Mouse (Mus musculus) stomach, embryonic 14.5 days (tissue): ENCODE data around the gene Il18r1. TPM values are rescaled to one million over a fixed set of nuclear protein-coding genes. Genes with fewer than 3 reads are reported as not detected.

Experiments
- ATAC-seq: fragments of 200-750 bp; cut with Nextera tagmentation; 2 replicates; pipeline ENCODE4 v1.8.0; 2017; ENCODE audit warnings: low read depth, moderate TSS enrichment; ENCODE audit not compliant: insufficient number of reproducible peaks, insufficient read depth, low FRiP score
- H3K27ac ChIP-seq: fragments of 300-500 bp; sonication (generic); 2 replicates; pipeline ENCODE4 v1.5.1; 2014; ENCODE audit warnings: mild to moderate bottlenecking, low read length, moderate library complexity, mixed read lengths
- H3K27me3 ChIP-seq: fragments of 300-500 bp; sonication (generic); 2 replicates; pipeline ENCODE4 v1.6.1; 2014; ENCODE audit warnings: low read length, control low read depth, mixed read lengths; ENCODE audit not compliant: control insufficient read depth, insufficient read depth
- H3K36me3 ChIP-seq: fragments of 300-500 bp; sonication (generic); 2 replicates; pipeline ENCODE4 v1.6.1; 2014; ENCODE audit warnings: mild to moderate bottlenecking, control low read depth, low read length, moderate library complexity, mixed read lengths; ENCODE audit not compliant: control insufficient read depth, insufficient read depth
- H3K4me1 ChIP-seq: fragments of 300-500 bp; sonication (generic); 2 replicates; pipeline ENCODE4 v1.6.1; 2014; ENCODE audit warnings: low read length, control low read depth, mixed read lengths; ENCODE audit not compliant: control insufficient read depth, insufficient read depth
- H3K4me2 ChIP-seq: fragments of 300-500 bp; sonication (generic); replicated peaks from 2 replicates; pipeline ENCODE4 v1.6.1; 2014; ENCODE audit warnings: low read depth, low read length, control low read depth
- H3K4me3 ChIP-seq: fragments of 300-500 bp; sonication (generic); 2 replicates; pipeline ENCODE4 v1.5.1; 2014; ENCODE audit warnings: low read depth, low read length, control low read depth
- H3K9ac ChIP-seq: fragments of 300-500 bp; sonication (generic); replicated peaks from 2 replicates; pipeline ENCODE4 v1.6.1; 2014; ENCODE audit warnings: low read depth, mild to moderate bottlenecking, control low read depth, low read length, moderate library complexity, mixed read lengths
- H3K9me3 ChIP-seq: fragments of 300-500 bp; sonication (generic); 2 replicates; pipeline ENCODE4 v1.6.1; 2016; ENCODE audit warnings: low read depth, low read length, control low read depth; ENCODE audit not compliant: control insufficient read depth
- WGBS: fragments of 180-500 bp; shearing (Covaris S2); extraction: QIAGEN DNeasy Blood & Tissue Kit; methylation state at CpG from one replicate; pipeline ENCODE4 v1.1.7; 2014; 5-methylcytosine and 5-hydroxymethylcytosine counted together
- polyA plus RNA-seq: library from polyadenylated mRNA; unstranded; fragments of >200 nt; fragmentation: Nextera tagmentation; extraction: Ambion mirVana; gene quantifications from 2 replicates; pipeline ENCODE4 v1.2.1, GENCODE M21; 2014

The Il18r1 gene
- polyA plus RNA-seq, 1 experiment from 2014 or later, result 0.93 TPM

GRCm38 (mm10) chr1:40504548-40504947 lies 39.2 kb downstream of the Il18r1 start:
- Histone ChIP-seq H3K27me3 (no peaks in the 10 kb centered on the region), H3K9ac (no peak overlapping the region), H3K9me3 (no peaks in the 10 kb centered on the region), H3K4me2 (no peak overlapping the region), H3K36me3 (no peaks in the 10 kb centered on the region), H3K4me1 (no peaks in the 10 kb centered on the region), H3K4me3 (no peak overlapping the region), H3K27ac (no peak overlapping the region)
- ATAC-seq, result no peak
- WGBS, result 69% methylated on average over 5 of the region's 5 CpGs

- H3K4me2 ChIP-seq, result no peak within 1 kb of the TSS
- H3K27me3 ChIP-seq, result no peaks in the 10 kb centered on the region
- no peaks in the 10 kb centered on the region for H3K36me3 ChIP-seq
- no peak within 1 kb of the TSS for H3K27ac ChIP-seq
- H3K4me3 ChIP-seq, result no peak within 1 kb of the TSS
- 56% methylated on average over 9 of the region's 9 CpGs for WGBS
- no peak for ATAC-seq
- H3K9ac ChIP-seq, result no peak within 1 kb of the TSS
- no peaks in the 10 kb centered on the region for H3K9me3 ChIP-seq
- H3K4me1 ChIP-seq, result no peaks in the 10 kb centered on the region
Observed at GRCm38 (mm10) chr1:40514851-40515585, 49.7 kb downstream of the Il18r1 start, which contains the start of gene Il18rap. Gene Il18rap (plus strand): TSS chr1:40515362.

- ATAC-seq, result no peak
- Histone ChIP-seq H3K9me3 (no peaks in the 10 kb centered on the region), H3K4me3 (no peak overlapping the region), H3K36me3 (no peaks in the 10 kb centered on the region), H3K4me1 (no peaks in the 10 kb centered on the region), H3K4me2 (no peak overlapping the region), H3K9ac (no peak overlapping the region), H3K27ac (no peak overlapping the region), H3K27me3 (no peaks in the 10 kb centered on the region)
- 88% methylated on average over 6 of the region's 6 CpGs for WGBS
Observed at GRCm38 (mm10) chr1:40516364-40516763, 51.0 kb downstream of the Il18r1 start.

GRCm38 (mm10) chr1:40522918-40523317 lies 57.6 kb downstream of the Il18r1 start:
- Histone ChIP-seq H3K9ac (no peak overlapping the region), H3K4me3 (no peak overlapping the region), H3K27ac (no peak overlapping the region), H3K4me1 (no peaks in the 10 kb centered on the region), H3K27me3 (no peaks in the 10 kb centered on the region), H3K4me2 (no peak overlapping the region), H3K36me3 (no peaks in the 10 kb centered on the region), H3K9me3 (no peaks in the 10 kb centered on the region)
- 82% methylated on average over 7 of the region's 7 CpGs for WGBS
- ATAC-seq, result no peak

GRCm38 (mm10) chr1:40523971-40524722 lies 58.8 kb downstream of the Il18r1 start:
- no peak overlapping the region for H3K4me3 ChIP-seq
- no peaks in the 10 kb centered on the region for H3K4me1 ChIP-seq
- no peak overlapping the region for H3K9ac ChIP-seq
- no peak for ATAC-seq
- 82% methylated on average over 5 of the region's 5 CpGs for WGBS
- no peaks in the 10 kb centered on the region for H3K9me3 ChIP-seq
- no peaks in the 10 kb centered on the region for H3K27me3 ChIP-seq
- H3K4me2 ChIP-seq, result no peak overlapping the region
- H3K36me3 ChIP-seq, result no peaks in the 10 kb centered on the region
- H3K27ac ChIP-seq, result no peak overlapping the region

GRCm38 (mm10) chr1:40529287-40529686 lies 63.9 kb downstream of the Il18r1 start:
- no peaks in the 10 kb centered on the region for H3K4me1 ChIP-seq
- H3K4me2 ChIP-seq, result no peak overlapping the region
- no peaks in the 10 kb centered on the region for H3K9me3 ChIP-seq
- H3K27me3 ChIP-seq, result no peaks in the 10 kb centered on the region
- H3K36me3 ChIP-seq, result no peaks in the 10 kb centered on the region
- 86% methylated on average over 5 of the region's 5 CpGs for WGBS
- no peak overlapping the region for H3K9ac ChIP-seq
- no peak for ATAC-seq
- H3K4me3 ChIP-seq, result no peak overlapping the region
- no peak overlapping the region for H3K27ac ChIP-seq

- H3K4me3 ChIP-seq, result no peak overlapping the region
- no peaks in the 10 kb centered on the region for H3K4me1 ChIP-seq
- no peak overlapping the region for H3K27ac ChIP-seq
- H3K27me3 ChIP-seq, result no peaks in the 10 kb centered on the region
- H3K9me3 ChIP-seq, result no peaks in the 10 kb centered on the region
- H3K36me3 ChIP-seq, result no peaks in the 10 kb centered on the region
- no peak overlapping the region for H3K9ac ChIP-seq
- ATAC-seq, result no peak
- H3K4me2 ChIP-seq, result no peak overlapping the region
- WGBS, result 78% methylated on average over 5 of the region's 5 CpGs
Observed at GRCm38 (mm10) chr1:40537577-40537976, 72.2 kb downstream of the Il18r1 start.

- no peaks in the 10 kb centered on the region for H3K36me3 ChIP-seq
- no peaks in the 10 kb centered on the region for H3K27me3 ChIP-seq
- H3K4me1 ChIP-seq, result no peaks in the 10 kb centered on the region
- no peak for ATAC-seq
- H3K9me3 ChIP-seq, result no peaks in the 10 kb centered on the region
- H3K4me3 ChIP-seq, result no peak overlapping the region
- no peak overlapping the region for H3K9ac ChIP-seq
- H3K27ac ChIP-seq, result no peak overlapping the region
- WGBS, result 0% methylated on average over 2 of the region's 2 CpGs
- no peak overlapping the region for H3K4me2 ChIP-seq
Observed at GRCm38 (mm10) chr1:40544650-40545049, 79.3 kb downstream of the Il18r1 start.
